Mouse (Mus musculus) megakaryocyte, embryonic 14.5 days (primary cell): ENCODE results near the gene Exosc5. TPM values are rescaled to one million over a fixed set of nuclear protein-coding genes. Genes with fewer than 3 reads are reported as not detected.

ENCODE experiments used
- H3K27me3 ChIP-seq: replicated peaks from 2 replicates; pipeline ENCODE3; 2012; ENCODE audit warnings: inconsistent platforms
- H3K36me3 ChIP-seq: replicated peaks from 2 replicates; pipeline ENCODE3; 2012; ENCODE audit warnings: low read length, inconsistent platforms, mixed read lengths
- H3K4me1 ChIP-seq: 2 replicates; pipeline ENCODE4 v1.6.1; 2012; ENCODE audit warnings: inconsistent platforms
- H3K4me3 ChIP-seq: replicated peaks from 2 replicates; pipeline ENCODE3; 2012; ENCODE audit warnings: moderate library complexity, mild to moderate bottlenecking, inconsistent platforms
- H3K9me3 ChIP-seq: 2 replicates; pipeline ENCODE4 v1.6.1; 2012; ENCODE audit warnings: inconsistent platforms
- FLI1 ChIP-seq: IDR thresholded peaks from 2 replicates; pipeline ENCODE4 v1.6.1; 2012; ENCODE audit warnings: low read length, inconsistent platforms, mixed read lengths
- GATA1 ChIP-seq: IDR thresholded peaks from 3 replicates; pipeline ENCODE4 v1.6.1; 2012; ENCODE audit warnings: mixed read lengths, low read length, inconsistent platforms, borderline replicate concordance
- polyA plus RNA-seq: library from polyadenylated mRNA; stranded (reverse); fragments of >175 nt; gene quantifications from 2 replicates; pipeline ENCODE4 v1.2.3, GENCODE M21; 2012; ENCODE audit warnings: low replicate concordance; ENCODE audit not compliant: insufficient read depth

Exosc5 gene
- 233 and 501 TPM in 2 replicates for polyA plus RNA-seq

- H3K27me3 ChIP-seq, result no peaks in the 10 kb centered on the region
- peaks cover 29% of the 10 kb centered on the region for H3K36me3 ChIP-seq
- H3K4me1 ChIP-seq, result peaks cover 67% of the 10 kb centered on the region
- H3K4me3 ChIP-seq, result peak within 1 kb of the TSS; percentile 95
- TF ChIP-seq GATA1 (no peak), FLI1 (no peak)
- H3K9me3 ChIP-seq, result no peaks in the 10 kb centered on the region
Measured at GRCm38 (mm10) chr7:25658657-25659472, at the start of gene Exosc5, which contains the start of gene Bckdha. Gene Exosc5 (plus strand): TSS chr7:25659164. Gene Bckdha (minus strand): TSS chr7:25658981.

GRCm38 (mm10) chr7:25610056-25610455 is 48.9 kb upstream of the Exosc5 start:
- TF ChIP-seq GATA1, result no peak
- TF ChIP-seq FLI1, result no peak

GRCm38 (mm10) chr7:25611501-25611900 is 47.5 kb upstream of the Exosc5 start:
- Histone ChIP-seq H3K9me3 (no peaks in the 10 kb centered on the region), H3K4me3 (no peak overlapping the region), H3K36me3 (no peaks in the 10 kb centered on the region), H3K27me3 (no peaks in the 10 kb centered on the region), H3K4me1 (peaks cover 55% of the 10 kb centered on the region)
- TF ChIP-seq FLI1 (no peak), GATA1 (no peak)

More at GRCm38 (mm10) chr7:25610056-25610455, 48.9 kb upstream of the Exosc5 start:
- no peaks in the 10 kb centered on the region for H3K9me3 ChIP-seq
- H3K36me3 ChIP-seq, result no peaks in the 10 kb centered on the region
- H3K4me3 ChIP-seq, result peak overlapping the region; percentile 71
- H3K27me3 ChIP-seq, result no peaks in the 10 kb centered on the region
- H3K4me1 ChIP-seq, result peaks cover 57% of the 10 kb centered on the region

GRCm38 (mm10) chr7:25614086-25614485 is 44.9 kb upstream of the Exosc5 start:
- Histone ChIP-seq H3K4me3 (no peak overlapping the region), H3K9me3 (no peaks in the 10 kb centered on the region), H3K4me1 (peaks cover 49% of the 10 kb centered on the region), H3K27me3 (no peaks in the 10 kb centered on the region), H3K36me3 (no peaks in the 10 kb centered on the region)
- TF ChIP-seq FLI1, result no peak
- no peak for TF ChIP-seq GATA1

GRCm38 (mm10) chr7:25614831-25615705 is 43.9 kb upstream of the Exosc5 start:
- TF ChIP-seq FLI1 (no peak), GATA1 (no peak)
- no peak overlapping the region for H3K4me3 ChIP-seq
- no peaks in the 10 kb centered on the region for H3K27me3 ChIP-seq
- H3K4me1 ChIP-seq, result peaks cover 46% of the 10 kb centered on the region
- peaks cover under 1% of the 10 kb centered on the region for H3K36me3 ChIP-seq
- no peaks in the 10 kb centered on the region for H3K9me3 ChIP-seq

- Histone ChIP-seq H3K4me1 (peaks cover 43% of the 10 kb centered on the region), H3K27me3 (no peaks in the 10 kb centered on the region), H3K4me3 (no peak within 1 kb of the TSS), H3K9me3 (no peaks in the 10 kb centered on the region), H3K36me3 (peaks cover 3% of the 10 kb centered on the region)
- TF ChIP-seq GATA1 (no peak), FLI1 (no peak)
Measured at GRCm38 (mm10) chr7:25615706-25616011, 43.3 kb upstream of the Exosc5 start, which contains the start of gene Erich4. Gene Erich4 (minus strand): TSS chr7:25615892.

- H3K36me3 ChIP-seq, result peaks cover 22% of the 10 kb centered on the region
- H3K27me3 ChIP-seq, result no peaks in the 10 kb centered on the region
- peaks cover 36% of the 10 kb centered on the region for H3K4me1 ChIP-seq
- H3K9me3 ChIP-seq, result no peaks in the 10 kb centered on the region
- no peak for TF ChIP-seq FLI1
- TF ChIP-seq GATA1, result no peak
- no peak overlapping the region for H3K4me3 ChIP-seq
Measured at GRCm38 (mm10) chr7:25617376-25618160, 41.4 kb upstream of the Exosc5 start.

DNA sequence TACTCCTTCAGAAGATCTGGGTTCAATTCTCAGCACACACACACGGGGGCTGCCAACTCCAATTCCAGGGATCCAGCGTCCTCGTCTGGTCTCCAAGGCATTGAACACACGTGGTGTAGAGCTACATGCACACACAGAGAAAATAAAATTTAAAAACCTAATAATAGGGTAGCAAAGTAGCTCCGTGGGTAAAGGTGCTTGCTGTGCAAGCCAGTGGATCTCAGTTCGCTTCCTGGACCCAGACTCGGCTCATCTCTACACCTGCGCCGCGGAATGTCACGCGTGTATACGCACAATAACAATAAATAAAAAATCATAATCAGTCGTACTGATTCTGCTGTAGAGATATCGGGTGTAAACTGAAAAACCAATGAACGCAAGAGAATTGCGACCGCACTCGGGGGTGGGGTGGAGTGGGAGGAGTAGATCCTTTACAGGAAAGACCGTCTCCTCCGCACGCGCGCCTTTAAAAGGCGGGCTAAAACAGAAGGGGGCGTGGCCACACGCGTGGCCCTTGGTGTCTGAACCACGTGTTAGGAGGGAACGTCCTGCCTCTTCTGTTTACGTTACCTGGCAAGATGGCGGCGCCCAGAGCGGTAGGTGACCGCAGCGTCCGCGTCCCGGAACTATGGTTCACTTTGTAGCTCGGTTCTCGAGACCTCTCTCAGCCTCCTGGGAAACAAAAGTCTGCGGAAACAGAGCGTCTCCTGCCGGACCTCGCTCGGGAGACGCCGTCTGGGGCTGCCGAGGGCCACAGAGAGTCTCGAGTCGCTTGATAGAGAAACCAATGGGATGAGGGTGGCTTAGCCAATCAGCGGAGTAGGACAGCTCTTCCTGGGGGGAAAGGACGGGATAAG is 39.9 kb upstream of the Exosc5 start, which contains the start of gene Dmac2:
TSS of gene Dmac2 (plus strand) at position 550 of the 857 bp plus-strand sequence.
- H3K4me3 ChIP-seq, result peak within 1 kb of the TSS; percentile 95

DNA sequence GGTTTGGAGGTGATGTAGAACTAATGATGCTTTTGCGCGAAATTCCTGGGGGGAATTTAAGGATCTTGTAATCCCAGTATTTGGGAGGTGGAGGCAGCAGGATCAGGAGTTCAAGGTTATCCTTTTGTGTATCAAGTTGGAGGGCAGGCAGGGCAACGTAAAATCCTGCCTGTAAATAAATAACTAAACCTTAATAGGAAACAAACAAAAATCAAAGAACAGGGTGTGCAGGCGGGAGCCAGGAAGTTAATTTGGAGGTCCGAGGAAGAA is 39.3 kb upstream of the Exosc5 start:
- H3K4me1 ChIP-seq, result peaks cover 42% of the 10 kb centered on the region
- H3K27me3 ChIP-seq, result no peaks in the 10 kb centered on the region
- H3K36me3 ChIP-seq, result peaks cover 43% of the 10 kb centered on the region
- peak overlapping the region; percentile 95 for H3K4me3 ChIP-seq
- H3K9me3 ChIP-seq, result no peaks in the 10 kb centered on the region
- TF ChIP-seq GATA1 (no peak), FLI1 (no peak)

More for the DNA sequence above, 39.9 kb upstream of the Exosc5 start, which contains the start of gene Dmac2:
- TF ChIP-seq GATA1 (no peak), FLI1 (no peak)
- H3K4me1 ChIP-seq, result peaks cover 37% of the 10 kb centered on the region
- no peaks in the 10 kb centered on the region for H3K9me3 ChIP-seq
- H3K27me3 ChIP-seq, result no peaks in the 10 kb centered on the region
- peaks cover 38% of the 10 kb centered on the region for H3K36me3 ChIP-seq
